Mouse (Mus musculus) MEL-GATA-1-ER (cell line): ENCODE results near the gene Mrps18c.

Experiments
- DNase-seq: peaks from one replicate; pipeline ENCODE4 v3.0.0-alpha.2; 2012; ENCODE audit warnings: low read depth; ENCODE audit errors: extremely low read depth

Gene Mrps18c

DNA sequence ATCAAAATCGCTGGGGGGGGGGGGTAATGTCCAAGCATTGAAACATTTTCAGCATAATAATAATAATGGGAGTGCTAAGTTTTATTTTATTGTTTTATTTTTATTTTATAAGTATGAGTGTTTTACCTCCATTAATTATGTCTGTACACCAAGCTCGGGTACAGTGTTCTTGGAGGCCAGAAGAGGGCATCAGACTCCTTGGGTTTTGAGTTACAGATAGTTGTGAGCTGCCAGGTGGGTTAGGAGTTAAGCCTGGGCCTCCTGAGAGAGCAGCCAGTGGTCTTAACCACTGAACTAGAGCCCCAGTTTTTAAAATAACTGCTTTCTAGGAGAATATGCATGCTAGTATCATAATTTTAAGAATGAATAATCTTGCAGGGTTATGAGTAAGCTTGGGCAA lies 27.5 kb downstream of the Mrps18c start:
- DNase-seq, result peak; percentile 11

DNA sequence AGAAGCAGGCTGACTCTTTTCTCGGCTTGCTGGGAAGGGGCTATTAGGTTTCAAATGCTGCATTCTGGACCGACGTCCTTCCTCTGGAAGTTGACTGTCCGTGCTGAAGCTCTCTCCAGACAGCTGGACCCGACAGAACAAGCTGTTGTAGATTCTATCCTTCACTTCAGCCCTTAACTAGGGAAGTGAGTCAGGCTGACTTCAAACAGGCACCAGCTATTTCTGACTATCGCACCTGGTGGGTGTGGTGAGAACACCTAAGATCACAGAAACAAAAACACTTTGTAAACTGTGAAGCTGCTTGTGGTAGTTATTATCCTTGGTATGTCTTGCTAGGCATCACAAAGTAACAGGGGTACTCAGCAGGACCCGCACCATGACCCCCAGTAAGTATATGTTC lies 28.1 kb downstream of the Mrps18c start:
- no peak for DNase-seq

DNA sequence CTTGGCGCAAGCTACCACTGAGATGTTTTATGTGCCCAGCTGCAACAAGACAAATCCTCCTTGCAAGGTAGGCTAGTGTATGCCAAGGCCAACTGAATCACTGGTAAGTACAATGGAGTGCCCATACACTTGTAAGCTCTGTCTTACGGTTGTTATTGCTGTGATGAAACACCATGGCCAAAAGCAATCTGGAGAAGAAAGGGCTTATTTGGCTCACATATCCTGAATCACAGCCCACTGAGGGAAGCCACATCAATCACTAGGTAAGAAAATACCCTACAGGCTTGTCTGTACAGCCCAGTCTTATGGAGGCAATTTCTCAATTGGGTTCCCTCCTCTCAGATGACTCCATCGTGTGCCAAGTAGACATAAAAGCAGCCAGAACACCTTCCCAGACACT lies 30.3 kb downstream of the Mrps18c start:
- no peak for DNase-seq

DNA sequence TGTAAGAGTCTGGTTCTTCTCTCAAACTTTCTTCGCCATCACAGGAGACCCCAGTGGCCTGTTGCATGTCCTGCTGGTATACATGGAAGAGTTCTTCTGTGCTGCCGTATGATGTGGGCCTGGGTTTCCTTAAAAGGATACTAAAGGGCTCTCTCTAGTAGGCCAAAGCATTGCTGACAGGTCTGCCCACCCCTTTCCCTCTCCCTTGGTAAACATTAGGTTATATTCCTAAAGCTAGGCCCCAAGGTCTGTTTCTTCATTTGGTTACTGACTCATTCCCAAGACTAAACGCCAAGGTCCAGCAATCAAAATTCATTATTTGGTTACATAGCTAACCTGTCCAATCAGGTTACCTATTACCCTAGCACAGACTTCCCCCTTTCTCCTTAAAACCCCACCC lies 34.3 kb downstream of the Mrps18c start:
- no peak for DNase-seq

DNA sequence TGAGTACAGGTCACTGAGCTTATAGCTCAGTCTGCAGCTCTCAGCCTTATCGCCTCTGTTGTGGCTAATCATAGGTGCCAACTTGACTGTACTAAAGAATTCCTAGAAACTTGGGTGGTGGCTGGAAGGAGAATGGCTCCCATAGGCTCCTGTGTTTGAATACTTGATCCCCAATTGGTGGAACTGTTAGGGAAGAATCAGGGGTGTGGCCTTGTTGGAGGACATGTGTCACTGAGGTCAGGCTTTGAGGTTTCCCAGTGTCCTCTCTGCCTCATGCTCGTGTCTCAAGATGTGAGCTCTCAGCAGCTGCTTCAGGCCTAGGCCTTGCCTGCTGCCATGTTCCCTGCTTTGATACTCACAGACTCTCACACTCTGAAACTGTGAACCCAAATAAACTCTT lies 35.4 kb downstream of the Mrps18c start:
- DNase-seq, result no peak

DNA sequence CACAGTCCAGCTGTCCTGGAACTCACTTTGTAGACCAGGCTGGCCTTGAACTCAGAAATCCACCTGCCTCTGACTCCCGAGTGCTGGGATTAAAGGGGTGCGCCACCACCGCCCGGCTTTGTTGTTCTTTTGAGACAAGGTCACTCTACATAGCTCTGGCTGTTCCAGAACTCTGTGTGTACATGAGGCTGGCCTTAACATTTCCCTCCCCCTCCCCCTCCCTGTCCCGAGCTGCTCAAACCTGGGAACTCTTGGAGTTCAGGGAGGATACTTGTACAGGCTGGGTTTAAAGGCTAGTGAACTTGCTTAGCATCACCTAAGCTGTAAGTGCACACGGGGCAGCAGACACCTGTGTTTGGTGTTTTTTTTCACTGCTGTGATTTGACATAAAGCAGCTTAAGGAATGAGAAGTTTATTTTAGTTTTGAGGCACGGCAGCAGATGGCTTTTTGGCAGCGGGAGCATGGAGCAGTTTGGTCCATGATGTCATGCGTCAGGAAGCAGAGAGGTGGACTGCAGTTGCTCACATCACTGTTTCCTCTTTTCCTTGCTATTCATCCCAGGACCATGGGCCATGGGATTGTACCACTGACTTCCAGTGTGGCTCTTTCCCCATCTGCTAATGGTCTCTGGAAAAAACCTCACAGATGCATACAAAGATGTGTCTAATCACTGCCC lies 37.6 kb downstream of the Mrps18c start:
- DNase-seq, result no peak

DNA sequence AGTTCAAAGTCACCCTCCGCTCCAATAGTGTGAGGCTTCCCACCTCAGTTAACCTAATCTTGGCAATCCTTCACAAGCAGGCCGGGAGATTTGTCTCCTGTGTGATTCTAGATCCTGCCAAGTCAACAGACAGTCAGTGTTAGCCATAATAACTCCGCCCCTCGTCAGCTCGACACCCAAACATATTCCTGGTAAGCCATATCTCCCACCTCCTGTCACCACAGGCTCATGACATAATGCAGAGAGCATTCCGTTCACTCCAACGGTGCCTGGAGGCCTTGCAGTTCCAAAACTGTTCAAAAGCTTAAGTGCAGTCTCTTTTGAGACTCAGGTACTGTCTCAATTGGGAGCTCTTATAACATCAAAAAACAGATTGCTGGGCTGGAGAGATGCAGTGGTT lies 39.5 kb downstream of the Mrps18c start:
- DNase-seq, result no peak

DNA sequence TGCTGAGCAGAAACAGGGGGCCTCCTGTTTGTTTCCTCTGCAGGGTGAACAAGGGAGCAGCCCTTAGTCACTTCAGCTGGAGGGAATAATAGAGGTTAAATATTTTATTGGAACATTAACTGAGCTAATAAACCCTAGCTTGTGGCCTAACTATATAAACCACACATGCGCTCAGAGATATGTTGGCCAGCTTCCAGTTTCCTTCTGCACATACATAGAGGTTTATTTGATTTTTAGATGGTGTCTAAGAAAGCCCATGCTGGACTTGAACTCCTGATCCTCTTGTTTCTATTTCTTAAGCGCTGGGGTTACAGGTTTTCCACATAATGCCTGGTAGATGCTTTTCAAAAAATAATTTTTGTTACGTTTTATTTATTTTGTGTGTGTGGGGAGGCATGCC lies 46.1 kb downstream of the Mrps18c start:
- DNase-seq, result peak; percentile 16

DNA sequence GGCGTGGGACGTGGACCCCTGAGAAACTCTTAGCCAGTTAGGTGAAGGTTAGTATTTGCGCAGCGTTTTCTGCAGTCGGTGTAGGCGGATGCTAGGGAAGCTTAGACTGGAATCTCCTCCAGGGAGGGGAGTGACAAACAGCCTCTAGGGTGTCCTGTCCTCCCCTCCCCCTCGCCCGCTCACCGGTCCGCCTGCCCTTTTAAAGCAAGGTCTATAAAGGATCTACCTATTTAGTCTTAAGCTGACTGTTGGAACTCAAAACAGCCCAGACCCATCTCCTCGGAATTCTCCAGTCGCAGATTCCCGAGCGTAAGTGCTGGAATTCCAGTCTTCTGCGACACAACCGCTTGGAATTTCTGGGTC lies 47.0 kb downstream of the Mrps18c start, which contains the start of gene Gpat3:
Gene Gpat3 (plus strand): TSS at position 229 of the 363 bp plus-strand sequence.
- DNase-seq, result no peak

DNA sequence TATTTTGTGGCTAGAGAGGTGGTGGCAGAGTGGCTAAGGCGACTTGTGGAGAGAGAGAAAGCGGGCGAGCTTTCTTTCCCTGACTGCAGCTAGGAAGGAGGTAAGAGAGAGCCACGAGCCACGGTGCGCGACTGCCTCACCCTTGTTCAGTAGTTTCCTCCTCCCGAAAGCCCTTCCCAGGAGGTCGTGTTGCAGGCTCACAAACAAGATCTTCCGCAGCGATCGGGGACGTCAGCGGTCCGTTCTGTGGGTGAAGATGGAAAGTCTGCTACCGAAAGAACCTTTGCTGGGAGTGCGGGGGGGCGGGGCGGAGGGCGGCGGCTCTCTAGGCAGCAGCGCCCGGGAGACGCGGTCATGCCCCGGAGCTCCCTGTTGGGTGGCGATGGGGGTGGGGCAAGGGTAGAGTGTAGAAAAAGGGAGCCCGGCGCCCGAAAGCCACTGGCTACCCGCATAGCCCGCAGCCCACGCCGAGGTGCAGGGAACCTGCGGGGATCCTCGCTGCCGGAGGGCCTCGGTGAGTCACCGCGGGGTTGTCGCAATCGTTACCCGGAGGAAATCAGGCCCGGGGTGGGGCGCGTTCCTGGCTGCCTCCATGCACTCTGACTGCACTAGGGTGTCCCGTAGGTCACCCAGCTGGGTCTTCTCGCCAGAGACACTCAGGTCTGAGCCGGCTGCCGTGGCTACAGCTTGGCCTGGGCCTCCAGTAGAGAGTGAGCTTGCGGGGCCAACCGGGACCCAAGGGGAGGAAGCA lies 47.6 kb downstream of the Mrps18c start:
- DNase-seq, result peak; percentile 19

DNA sequence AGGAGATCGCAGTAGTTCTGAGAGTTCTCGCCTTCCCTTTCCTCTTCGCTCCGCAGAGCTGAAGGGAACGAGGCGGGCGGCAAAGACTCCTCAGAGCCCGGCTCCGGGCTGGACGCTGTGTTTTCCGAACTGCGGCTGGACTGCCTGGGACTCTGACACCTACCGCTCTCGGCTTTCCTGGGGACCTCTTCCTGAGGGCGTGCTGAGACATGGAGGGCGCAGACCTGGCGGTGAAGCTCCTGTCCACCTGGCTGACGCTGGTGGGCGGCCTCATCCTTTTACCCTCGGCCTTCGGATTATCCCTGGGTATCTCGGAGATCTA lies 48.1 kb downstream of the Mrps18c start:
- no peak for DNase-seq

DNA sequence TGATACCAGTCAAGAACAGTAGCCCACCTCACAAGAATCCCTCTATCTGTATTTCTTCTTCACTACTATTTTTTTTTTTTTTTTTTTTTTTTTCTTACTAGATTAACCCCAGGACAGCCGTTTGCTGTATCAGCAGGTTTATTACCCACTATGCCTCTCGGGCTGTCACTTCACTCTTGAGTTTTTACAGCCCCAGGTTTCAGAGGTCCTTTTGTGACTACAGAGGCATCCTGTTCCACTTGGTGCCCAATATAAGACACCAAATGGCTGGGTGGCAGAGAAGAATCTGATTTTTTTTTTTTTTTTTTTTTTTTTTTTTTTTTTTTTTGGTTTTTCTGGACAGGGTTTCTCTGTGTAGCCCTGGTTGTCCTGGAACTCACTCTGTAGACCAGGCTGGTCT lies 48.7 kb downstream of the Mrps18c start:
- no peak for DNase-seq

DNA sequence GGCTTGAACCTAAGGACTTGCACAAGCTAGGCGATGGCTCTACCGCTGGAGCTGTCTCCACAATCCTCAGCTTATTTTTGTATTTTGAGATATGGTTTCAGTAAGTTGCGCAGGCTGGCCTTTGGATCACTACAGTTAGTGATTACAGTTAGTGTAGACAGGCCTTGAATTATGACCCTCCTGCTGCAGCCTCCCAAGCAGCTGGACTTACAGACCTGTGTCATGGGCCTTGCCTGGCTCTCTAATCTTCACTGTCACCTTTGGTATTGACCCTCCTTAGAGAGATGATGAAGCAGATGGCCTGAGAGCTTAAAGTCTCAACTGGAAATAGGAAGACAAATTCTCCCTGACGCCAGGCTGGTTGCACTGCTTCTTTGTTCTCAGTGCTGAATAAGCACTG lies 55.5 kb downstream of the Mrps18c start:
- no peak for DNase-seq
